Mouse (Mus musculus) myocyte (in vitro differentiated cells): ENCODE measurements at regions not wholly inside any gene's neighbourhood (a gene's known extent, or its start where the extent isn't known, plus 50 kb on each side); places are given as distances from the start of the nearest gene placed in this dataset.

Experiments used
- E2F4 ChIP-seq: IDR thresholded peaks from one replicate; pipeline ENCODE4 v1.6.1; 2011; ENCODE audit warnings: mild to moderate bottlenecking, control low read depth, moderate library complexity; ENCODE audit not compliant: insufficient read depth
- MYOD1 ChIP-seq, 3 experiments: IDR thresholded peaks; one replicate each; pipeline ENCODE4 v1.6.1; 2011; ENCODE audit warnings: control low read depth in 2 of 3, low read depth in 2 of 3, mild to moderate bottlenecking in 2 of 3, moderate library complexity in 1 of 3; ENCODE audit not compliant: insufficient read length in 2 of 3, control insufficient read depth in 1 of 3
- POLR2A ChIP-seq: IDR thresholded peaks from one replicate; pipeline ENCODE4 v1.6.1; 2011; ENCODE audit warnings: low read depth, mild to moderate bottlenecking, control low read depth, moderate library complexity; ENCODE audit not compliant: insufficient read length
- TCF12 ChIP-seq: IDR thresholded peaks from one replicate; pipeline ENCODE4 v1.6.1; 2011; ENCODE audit warnings: mild to moderate bottlenecking, control low read depth; ENCODE audit not compliant: poor library complexity, insufficient read depth, severe bottlenecking

DNA sequence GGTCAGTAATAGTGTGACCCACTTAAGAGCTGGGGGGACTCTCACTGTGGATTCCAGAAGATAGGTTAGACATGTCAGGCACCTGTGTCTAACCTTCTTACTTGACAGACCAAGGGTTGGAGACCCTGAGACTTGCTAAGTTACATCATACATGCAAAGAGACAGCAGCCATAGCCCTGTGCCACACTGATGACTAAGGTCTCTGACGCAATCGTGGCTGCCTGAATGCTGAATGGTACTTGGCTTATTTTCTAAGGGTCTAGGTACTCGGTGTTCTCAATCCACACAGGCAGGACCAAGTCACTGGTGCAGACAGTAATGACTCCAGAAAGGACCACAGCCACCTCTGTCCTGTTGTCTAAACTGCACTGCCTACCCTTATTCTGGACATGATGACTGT, 147.8 kb upstream of the Mdm1 start:
- no peak for TF ChIP-seq POLR2A
- TF ChIP-seq E2F4: no peak
- no peak for TF ChIP-seq TCF12
- TF ChIP-seq MYOD1 (IDR thresholded peaks at IDR 0.05; ENCODE audit: control insufficient read depth in 1 of 3, insufficient read length in 2 of 3, low read depth in 2 of 3): no peak
